Mouse (Mus musculus) left cerebral cortex, adult 11 months (tissue): ENCODE results near the gene Rhox2g.
"Not testable (repeated sequence)": the region's sequence is repeated elsewhere in the genome, so short reads cannot be mapped to it uniquely, and the experiment has no call there.

ENCODE experiments used
- DNase-seq: peaks from one replicate; pipeline ENCODE4 v3.0.0; 2022; ENCODE audit warnings: low spot score

Rhox2g gene

DNA sequence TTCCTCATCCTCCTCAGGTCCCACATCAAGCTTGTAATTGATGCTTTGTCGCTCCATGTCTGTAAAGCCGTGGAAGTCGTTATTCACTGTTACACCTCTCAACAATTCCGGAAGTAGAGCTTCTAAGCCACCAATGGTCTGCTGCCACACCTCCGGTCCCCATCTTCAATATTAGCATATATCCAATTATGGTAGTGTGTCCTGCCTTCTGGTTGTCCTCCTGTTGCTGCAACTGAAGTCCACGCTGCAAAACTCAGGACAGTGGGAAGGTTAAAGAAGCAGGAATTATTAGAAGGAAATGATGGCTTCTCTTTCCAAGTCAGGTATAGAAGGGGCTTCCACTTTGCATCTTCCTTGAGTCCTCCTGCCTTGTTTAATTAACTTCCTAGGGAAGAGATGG is at the start of gene Rhox2g:
TSS of gene Rhox2g (minus strand) at position 101 of the 400 bp plus-strand sequence.
- not testable (repeated sequence) for DNase-seq

DNA sequence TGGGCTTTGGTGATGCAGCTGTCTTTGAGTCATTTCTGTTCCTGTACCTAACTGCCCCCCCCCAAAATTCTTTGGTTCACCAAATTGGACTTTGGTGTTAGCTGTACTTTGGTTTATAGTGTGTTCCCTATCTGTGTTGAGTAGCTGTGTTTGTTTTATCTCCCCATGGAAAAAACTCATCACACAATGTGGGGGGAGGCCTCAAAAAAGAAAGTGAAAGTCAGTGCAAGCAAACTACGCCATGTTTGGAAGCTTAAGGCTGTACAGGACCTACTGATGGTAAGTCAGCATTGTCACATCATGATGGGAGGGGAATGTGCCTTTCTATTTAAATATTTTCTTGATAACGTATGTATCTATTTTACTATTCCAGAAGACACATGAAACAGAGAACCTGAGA is 49.0 kb upstream of the Rhox2g start:
- DNase-seq, result no peak

DNA sequence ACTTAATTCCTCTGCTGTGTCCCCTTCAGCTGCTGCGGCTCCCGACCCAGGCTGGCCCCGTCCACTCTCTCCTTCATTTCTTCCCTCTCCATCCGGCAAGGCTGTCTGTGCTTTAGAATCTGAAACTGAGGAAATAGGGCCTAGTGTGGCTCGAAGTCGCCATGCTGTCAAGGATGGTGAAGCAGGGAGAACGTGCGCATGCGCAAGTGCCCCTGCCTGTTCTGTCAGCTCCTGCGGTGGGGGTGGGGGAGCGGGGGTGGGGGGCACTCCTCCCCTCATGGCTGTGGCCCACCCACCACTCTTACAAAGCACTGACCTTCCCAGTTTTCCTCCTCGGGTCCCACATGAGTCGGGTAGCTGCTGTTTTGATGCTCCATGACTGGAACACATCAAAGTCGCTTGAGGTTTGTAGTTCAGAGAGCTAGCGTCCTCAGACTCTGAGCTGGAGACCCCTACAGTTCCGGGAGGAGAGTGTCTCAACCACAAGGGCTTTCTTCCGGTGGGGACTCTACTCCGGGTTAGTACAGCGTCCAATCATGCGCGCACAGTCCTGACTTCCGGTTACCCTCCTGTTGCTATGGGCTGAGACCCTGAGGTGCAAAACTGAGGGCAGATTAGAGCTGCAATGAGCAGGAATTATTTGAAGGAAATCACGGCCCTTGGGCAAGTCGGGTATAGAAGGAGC is 39.9 kb upstream of the Rhox2g start:
- no peak for DNase-seq

DNA sequence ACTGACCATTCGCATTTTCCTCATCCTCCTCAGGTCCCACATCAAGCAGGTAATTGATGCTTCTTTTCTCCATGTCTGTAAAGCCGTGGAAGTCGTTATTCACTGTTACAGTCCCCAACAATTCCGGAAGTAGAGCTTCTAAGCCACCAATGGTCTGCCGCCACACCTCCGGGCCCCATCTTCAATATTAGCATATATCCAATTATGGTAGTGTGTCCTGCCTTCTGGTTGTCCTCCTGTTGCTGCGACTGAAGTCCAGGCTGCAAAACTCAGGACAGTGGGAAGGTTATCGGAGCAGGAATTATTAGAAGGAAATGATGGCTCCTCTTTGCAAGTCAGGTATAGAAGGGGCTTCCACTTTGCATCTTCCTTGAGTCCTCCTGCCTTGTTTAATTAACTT is 29.9 kb upstream of the Rhox2g start, which contains the start of gene Rhox2h:
TSS of gene Rhox2h (minus strand) at position 101 of the 400 bp plus-strand sequence.
- DNase-seq, result not testable (repeated sequence)

DNA sequence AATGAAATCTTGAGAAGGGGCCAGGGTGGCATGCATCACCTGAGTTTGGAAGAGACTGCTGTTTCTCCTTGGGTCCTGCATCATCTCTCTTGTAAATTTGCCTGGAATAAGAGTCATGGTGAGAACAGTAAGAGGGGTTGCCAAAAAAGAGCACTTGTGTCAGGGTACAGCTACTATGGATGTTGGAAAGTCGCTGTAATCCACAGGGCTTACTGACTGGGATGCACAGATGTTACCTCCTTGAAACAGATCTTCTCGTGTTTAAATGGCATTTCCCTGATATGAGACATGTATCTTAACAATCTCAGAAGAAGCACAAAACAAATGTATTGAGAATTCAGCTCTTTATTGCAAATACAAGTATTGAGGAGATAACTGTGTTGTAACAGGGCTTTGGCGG is 25.4 kb upstream of the Rhox2g start, which contains the start of gene Rhox3h:
TSS of gene Rhox3h (minus strand) at position 101 of the 400 bp plus-strand sequence.
- not testable (repeated sequence) for DNase-seq

DNA sequence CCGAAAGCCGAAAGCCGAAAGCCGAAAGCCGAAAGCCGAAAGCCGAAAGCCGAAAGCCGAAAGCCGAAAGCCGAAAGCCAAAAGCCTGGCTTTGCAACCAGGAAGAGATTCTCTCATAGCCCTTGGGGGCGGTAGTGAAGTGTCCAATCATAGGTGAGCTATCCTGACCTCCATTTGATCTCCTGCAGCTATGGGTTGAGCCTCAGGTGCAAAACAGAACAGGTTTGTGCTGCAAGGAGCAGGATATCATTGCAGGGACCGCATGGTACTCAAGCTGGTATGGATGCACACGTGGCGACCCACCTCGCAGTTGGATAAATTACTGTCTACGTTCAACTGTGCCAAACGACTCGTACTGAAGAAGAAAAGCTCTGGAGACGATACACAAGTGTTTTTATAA is 8.0 kb upstream of the Rhox2g start, which contains the start of gene Rhox4g:
TSS of gene Rhox4g (minus strand) at position 101 of the 400 bp plus-strand sequence.
- not testable (repeated sequence) for DNase-seq

DNA sequence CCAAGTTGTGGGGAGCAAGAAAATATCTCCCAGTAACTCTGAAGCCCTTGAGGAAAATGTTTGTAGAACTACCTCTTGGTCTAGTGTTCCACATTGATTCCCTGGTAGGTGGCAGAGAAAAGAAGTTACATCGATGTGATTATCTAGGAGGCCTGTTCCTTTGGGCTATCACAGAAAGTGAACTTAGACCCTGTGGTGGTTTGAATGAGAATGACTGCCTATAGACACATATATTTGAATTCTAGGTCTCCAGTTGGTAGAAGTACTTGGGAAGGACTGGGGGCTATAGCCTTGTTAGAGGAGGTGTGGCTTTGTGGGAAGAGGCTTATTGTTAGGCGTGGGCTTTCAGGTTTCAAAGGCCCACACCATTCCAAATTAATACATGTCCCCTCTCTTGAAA is 14.8 kb downstream of the Rhox2g start, which contains the start of gene Rhox3g:
TSS of gene Rhox3g (minus strand) at position 101 of the 400 bp plus-strand sequence.
- DNase-seq, result not testable (repeated sequence)

DNA sequence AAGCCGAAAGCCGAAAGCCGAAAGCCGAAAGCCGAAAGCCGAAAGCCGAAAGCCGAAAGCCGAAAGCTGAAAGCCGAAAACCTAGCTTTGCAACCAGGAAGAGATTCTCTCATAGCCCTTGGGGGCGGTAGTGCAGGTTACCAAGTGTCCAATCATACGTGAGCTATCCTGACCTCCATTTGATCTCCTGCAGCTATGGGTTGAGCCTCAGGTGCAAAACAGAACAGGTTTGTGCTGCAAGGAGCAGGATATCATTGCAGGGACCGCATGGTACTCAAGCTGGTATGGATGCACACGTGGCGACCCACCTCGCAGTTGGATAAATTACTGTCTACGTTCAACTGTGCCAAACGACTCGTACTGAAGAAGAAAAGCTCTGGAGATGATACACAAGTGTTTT is 35.7 kb downstream of the Rhox2g start, which contains the start of gene Rhox4f:
TSS of gene Rhox4f (minus strand) at position 101 of the 400 bp plus-strand sequence.
- DNase-seq, result not testable (repeated sequence)
